Mouse (Mus musculus) liver, embryonic 14.5 days (tissue): Measurements from ENCODE around the gene Yipf3. TPM values are rescaled to one million over a fixed set of nuclear protein-coding genes. Genes with fewer than 3 reads are reported as not detected.
A peak's percentile ranks its signal among the peaks of the same experiment; 100 is the strongest.

ENCODE experiments used
- ATAC-seq: fragments of 200-750 bp; cut with Nextera tagmentation; 2 replicates; pipeline ENCODE4 v1.8.0; 2017; ENCODE audit warnings: moderate number of reproducible peaks, mild to moderate bottlenecking, moderate library complexity; ENCODE audit not compliant: insufficient read depth
- DNase-seq, 3 experiments: peaks; one replicate each; pipeline ENCODE4 v3.0.0-alpha.2; 2012 to 2013; ENCODE audit warnings: low read depth in 3 of 3, low spot score in 3 of 3
- H3K27ac ChIP-seq: fragments of 300-500 bp; sonication (generic); 2 replicates; pipeline ENCODE4 v1.5.1; 2014; ENCODE audit warnings: moderate library complexity, mild to moderate bottlenecking, control low read depth, inconsistent platforms
- H3K27me3 ChIP-seq: fragments of 300-500 bp; sonication (generic); 2 replicates; pipeline ENCODE4 v1.6.1; 2014; ENCODE audit warnings: mild to moderate bottlenecking, low read length, moderate library complexity; ENCODE audit not compliant: control insufficient read depth, insufficient read depth
- H3K36me3 ChIP-seq: fragments of 300-500 bp; sonication (generic); replicated peaks from 2 replicates; pipeline ENCODE4 v1.6.1; 2014; ENCODE audit warnings: low read depth; ENCODE audit not compliant: control insufficient read depth, insufficient read depth
- H3K4me1 ChIP-seq, 2 experiments: fragments of 200-500 bp in 1 of 2; fragments of 300-500 bp in 1 of 2; sonication (generic) in 1 of 2; replicated peaks; 2 replicates each; pipeline ENCODE4 v1.6.1; 2012 to 2014; ENCODE audit warnings: antibody characterized with exemption in 1 of 2, inconsistent platforms in 1 of 2, low read length in 1 of 2; ENCODE audit not compliant: control insufficient read depth in 2 of 2, insufficient read depth in 2 of 2
- H3K4me2 ChIP-seq: fragments of 300-500 bp; sonication (generic); 2 replicates; pipeline ENCODE4 v1.6.1; 2014; ENCODE audit warnings: low read depth, mild to moderate bottlenecking, control low read depth, moderate library complexity
- H3K4me3 ChIP-seq, 2 experiments: fragments of 200-500 bp in 1 of 2; fragments of 300-500 bp in 1 of 2; sonication (generic) in 1 of 2; 2 replicates each; pipeline ENCODE4 v1.5.1; 2012 to 2014; ENCODE audit warnings: low read depth in 2 of 2, low read length in 2 of 2, mild to moderate bottlenecking in 2 of 2, control low read depth in 1 of 2, inconsistent platforms in 1 of 2, moderate library complexity in 1 of 2; ENCODE audit not compliant: insufficient read depth in 1 of 2
- H3K9ac ChIP-seq: fragments of 300-500 bp; sonication (generic); replicated peaks from 2 replicates; pipeline ENCODE4 v1.6.1; 2014; ENCODE audit warnings: mild to moderate bottlenecking, control low read depth, moderate library complexity
- H3K9me3 ChIP-seq: fragments of 300-500 bp; sonication (generic); 2 replicates; pipeline ENCODE4 v1.6.1; 2016; ENCODE audit warnings: low read length, mixed read lengths; ENCODE audit not compliant: control insufficient read depth
- CTCF ChIP-seq: IDR thresholded peaks from 2 replicates; pipeline ENCODE4 v1.5.1; 2016; ENCODE audit warnings: antibody characterized with exemption, low read depth, control low read depth
- EP300 ChIP-seq: IDR thresholded peaks from 2 replicates; pipeline ENCODE4 v1.6.1; 2016; ENCODE audit warnings: antibody characterized with exemption, low read depth
- WGBS: fragments of 180-500 bp; shearing (Covaris S2); extraction: QIAGEN DNeasy Blood & Tissue Kit; methylation state at CpG from one replicate; pipeline ENCODE4 v1.1.7; 2014; ENCODE audit not compliant: insufficient replicate concordance; 5-methylcytosine and 5-hydroxymethylcytosine counted together
- polyA plus RNA-seq, 2 experiments: library from polyadenylated mRNA; depleted of rRNA in 1 of 2; stranded (reverse) in 1 of 2; unstranded in 1 of 2; fragments of >200 nt; fragmentation: Nextera tagmentation in 1 of 2; extraction: Ambion mirVana in 1 of 2; gene quantifications; 2 replicates each; pipeline versions ENCODE4 v1.2.1 to v1.2.3; 2012 to 2014

Gene Yipf3
- polyA plus RNA-seq, 2 experiments = 22.4 to 38.1 TPM

DNA sequence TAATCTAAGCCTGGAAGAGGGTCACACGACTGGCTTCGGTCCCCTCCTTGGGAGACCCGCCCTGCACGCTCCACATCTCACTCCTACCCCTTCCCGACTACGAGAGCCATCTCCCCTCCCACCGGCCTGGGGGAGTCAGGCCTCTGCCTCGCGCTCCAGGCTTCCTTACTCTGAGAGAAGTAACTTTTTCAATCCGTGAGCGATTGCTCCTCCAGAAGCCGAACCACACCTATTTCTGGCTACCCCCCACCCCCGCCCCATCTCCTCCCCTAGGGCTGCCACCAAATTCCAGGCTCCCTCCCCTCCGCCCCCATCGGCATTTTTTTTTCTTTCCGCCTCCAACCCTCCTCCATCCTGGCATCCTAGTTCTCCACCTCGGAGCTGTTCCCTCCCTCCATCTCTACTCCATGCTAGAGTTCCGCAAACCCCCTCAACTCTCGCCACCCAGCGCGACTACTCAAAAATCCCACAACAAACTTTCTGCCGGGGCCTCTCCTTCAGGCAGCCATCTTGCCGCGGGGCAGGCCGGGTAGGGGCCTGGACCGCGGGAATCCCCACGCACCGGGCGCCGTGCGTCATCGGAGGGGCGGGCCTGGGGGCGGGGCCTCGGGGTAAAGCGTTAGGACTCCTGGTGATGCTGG is 34.7 kb downstream of the Yipf3 start, which contains the start of gene Tjap1:
Gene Tjap1, minus strand, starts transcription at position 544 of the 641 bp plus-strand sequence.
- no peak for TF ChIP-seq EP300
- TF ChIP-seq CTCF = no peak
- H3K4me3 ChIP-seq = peak within 1 kb of the TSS; percentile 78 to 100
- WGBS = under 1% methylated on average over 37 of the region's 37 CpGs
- no peaks in the 10 kb centered on the region for H3K27me3 ChIP-seq
- peak within 1 kb of the TSS; percentile 14; the same call in 1 of the 2 replicates for H3K27ac ChIP-seq
- ATAC-seq (peak; percentile 93), DNase-seq (peak; percentile 60 to 72 (median 69))
- no peaks in the 10 kb centered on the region for H3K9me3 ChIP-seq
- H3K4me2 ChIP-seq = peak within 1 kb of the TSS; percentile 99
- peaks cover 10 to 15% of the 10 kb centered on the region in 2 experiments; a peak in 3 of 4 replicates for H3K4me1 ChIP-seq
- H3K9ac ChIP-seq = peak within 1 kb of the TSS; percentile 90
- H3K36me3 ChIP-seq = peaks cover 3% of the 10 kb centered on the region; the same call in 1 of the 2 replicates

GRCm38 (mm10) chr17:46283140-46283539 is 35.3 kb downstream of the Yipf3 start:
- Histone ChIP-seq H3K27me3 (no peaks in the 10 kb centered on the region), H3K9ac (no peak overlapping the region)

GRCm38 (mm10) chr17:46283911-46284310 is 36.0 kb downstream of the Yipf3 start:
- no peaks in the 10 kb centered on the region for H3K9me3 ChIP-seq
- no peak for ATAC-seq
- H3K27ac ChIP-seq = no peak overlapping the region
- DNase-seq = no peak
- H3K4me3 ChIP-seq = no peak overlapping the region
- TF ChIP-seq EP300 = no peak
- no peak for TF ChIP-seq CTCF
- H3K36me3 ChIP-seq = no peaks in the 10 kb centered on the region
- H3K27me3 ChIP-seq = no peaks in the 10 kb centered on the region
- H3K9ac ChIP-seq = no peak overlapping the region
- WGBS = 70% methylated on average over 8 of the region's 8 CpGs
- H3K4me1 ChIP-seq = peaks cover 10 to 15% of the 10 kb centered on the region in 2 experiments; a peak in 3 of 4 replicates
- H3K4me2 ChIP-seq = no peak overlapping the region

More at GRCm38 (mm10) chr17:46283140-46283539, 35.3 kb downstream of the Yipf3 start:
- ATAC-seq (peak; percentile 35), DNase-seq (no peak)
- peak overlapping the region; percentile 78 to 100 for H3K4me3 ChIP-seq
- H3K9me3 ChIP-seq = no peaks in the 10 kb centered on the region
- TF ChIP-seq EP300 (no peak), CTCF (no peak)
- H3K4me2 ChIP-seq = peak overlapping the region; percentile 99
- H3K27ac ChIP-seq = no peak overlapping the region
- H3K4me1 ChIP-seq = peaks cover 10 to 15% of the 10 kb centered on the region in 2 experiments; a peak in 3 of 4 replicates
- H3K36me3 ChIP-seq = peaks cover under 1% of the 10 kb centered on the region; the same call in 1 of the 2 replicates
- 25% methylated on average over 9 of the region's 9 CpGs for WGBS

GRCm38 (mm10) chr17:46284653-46285052 is 36.8 kb downstream of the Yipf3 start:
- H3K9ac ChIP-seq = no peak overlapping the region
- peaks cover 10 to 15% of the 10 kb centered on the region in 2 experiments; a peak in 3 of 4 replicates for H3K4me1 ChIP-seq
- no peak for DNase-seq
- H3K4me2 ChIP-seq = no peak overlapping the region
- H3K4me3 ChIP-seq = no peak overlapping the region
- H3K9me3 ChIP-seq = no peaks in the 10 kb centered on the region
- H3K27me3 ChIP-seq = no peaks in the 10 kb centered on the region
- WGBS = 40% methylated on average over 7 of the region's 7 CpGs
- no peak for TF ChIP-seq CTCF
- no peak for TF ChIP-seq EP300
- H3K27ac ChIP-seq = no peak overlapping the region
- ATAC-seq = no peak
- no peaks in the 10 kb centered on the region for H3K36me3 ChIP-seq

- TF ChIP-seq CTCF = no peak
- WGBS = 45% methylated on average over 6 of the region's 6 CpGs
- no peak overlapping the region for H3K4me3 ChIP-seq
Observed at GRCm38 (mm10) chr17:46285407-46285806, 37.5 kb downstream of the Yipf3 start.

More at GRCm38 (mm10) chr17:46285407-46285806, 37.5 kb downstream of the Yipf3 start:
- H3K4me1 ChIP-seq = peaks cover 10 to 15% of the 10 kb centered on the region in 2 experiments; a peak in 3 of 4 replicates
- ATAC-seq (no peak), DNase-seq (no peak)
- H3K36me3 ChIP-seq = no peaks in the 10 kb centered on the region
- no peak overlapping the region for H3K9ac ChIP-seq
- no peaks in the 10 kb centered on the region for H3K9me3 ChIP-seq
- no peak overlapping the region for H3K27ac ChIP-seq
- H3K27me3 ChIP-seq = no peaks in the 10 kb centered on the region
- H3K4me2 ChIP-seq = no peak overlapping the region
